Mouse (Mus musculus) gastrocnemius, adult 18-20 months (tissue): Measurements from ENCODE around the gene 7530416G11Rik. TPM values are rescaled to one million over a fixed set of nuclear protein-coding genes. Genes with fewer than 3 reads are reported as not detected.
A peak's percentile ranks its signal among the peaks of the same experiment; 100 is the strongest.

Source experiments
- DNase-seq: peaks from one replicate; pipeline ENCODE4 v3.0.0; 2021; ENCODE audit warnings: low spot score
- long read RNA-seq, 2 experiments: library from polyadenylated mRNA; stranded (forward); transcript quantifications; one replicate each; pipeline ENCODE4 v2.0.0; 2021
- total RNA-seq, 2 experiments: library from RNA; stranded (reverse); gene quantifications; 2 replicates each; pipeline ENCODE4 v1.2.3; 2021

Gene 7530416G11Rik
- not detected for total RNA-seq
- long read RNA-seq, experiment 1, result 0 reads
- long read RNA-seq, experiment 2, result 0 reads

- DNase-seq, result no peak
Measured at GRCm38 (mm10) chr15:85503127-85503526, at the start of gene 7530416G11Rik. Gene 7530416G11Rik (minus strand): TSS chr15:85503227.

GRCm38 (mm10) chr15:85546500-85546899 lies 43.5 kb upstream of the 7530416G11Rik start:
- DNase-seq, result no peak

GRCm38 (mm10) chr15:85545369-85545768 lies 42.3 kb upstream of the 7530416G11Rik start:
- no peak for DNase-seq

- no peak for DNase-seq
Measured at GRCm38 (mm10) chr15:85538170-85538569, 35.1 kb upstream of the 7530416G11Rik start.

- DNase-seq, result no peak
Measured at GRCm38 (mm10) chr15:85537151-85537550, 34.1 kb upstream of the 7530416G11Rik start.

GRCm38 (mm10) chr15:85534646-85535045 lies 31.6 kb upstream of the 7530416G11Rik start:
- no peak for DNase-seq

- DNase-seq, result no peak
Measured at GRCm38 (mm10) chr15:85534215-85534614, 31.2 kb upstream of the 7530416G11Rik start.

- no peak for DNase-seq
Measured at GRCm38 (mm10) chr15:85532063-85532462, 29.0 kb upstream of the 7530416G11Rik start.

GRCm38 (mm10) chr15:85529911-85530310 lies 26.9 kb upstream of the 7530416G11Rik start:
- no peak for DNase-seq

- no peak for DNase-seq
Measured at GRCm38 (mm10) chr15:85524404-85524950, 21.4 kb upstream of the 7530416G11Rik start.

- DNase-seq, result peak; percentile 46
Measured at GRCm38 (mm10) chr15:85523173-85523991, 20.4 kb upstream of the 7530416G11Rik start.

GRCm38 (mm10) chr15:85519438-85519837 lies 16.4 kb upstream of the 7530416G11Rik start:
- DNase-seq, result no peak

- DNase-seq, result no peak
Measured at GRCm38 (mm10) chr15:85507370-85508014, 4.5 kb upstream of the 7530416G11Rik start.

- no peak for DNase-seq
Measured at GRCm38 (mm10) chr15:85506680-85507079, 3.7 kb upstream of the 7530416G11Rik start.

- DNase-seq, result peak; percentile 71
Measured at GRCm38 (mm10) chr15:85505118-85505925, 2.3 kb upstream of the 7530416G11Rik start.

GRCm38 (mm10) chr15:85500267-85500666 lies 2.8 kb downstream of the 7530416G11Rik start:
- peak; percentile 16 for DNase-seq

GRCm38 (mm10) chr15:85497981-85498475 lies 5.0 kb downstream of the 7530416G11Rik start:
- DNase-seq, result no peak

GRCm38 (mm10) chr15:85497548-85497947 lies 5.5 kb downstream of the 7530416G11Rik start:
- no peak for DNase-seq

- no peak for DNase-seq
Measured at GRCm38 (mm10) chr15:85494163-85494621, 8.8 kb downstream of the 7530416G11Rik start.

- DNase-seq, result no peak
Measured at GRCm38 (mm10) chr15:85489751-85490150, 13.3 kb downstream of the 7530416G11Rik start.

- DNase-seq, result no peak
Measured at GRCm38 (mm10) chr15:85488900-85489299, 14.1 kb downstream of the 7530416G11Rik start.
